Mouse (Mus musculus) erythroid progenitor cell, adult 5-6 weeks (primary cell): Measurements from ENCODE around the gene Znrf4. TPM values are rescaled to one million over a fixed set of nuclear protein-coding genes. Genes with fewer than 3 reads are reported as not detected.

Experiments
- ATAC-seq: replicated peaks from 2 replicates; pipeline ENCODE4 v1.8.0; 2016; ENCODE audit warnings: moderate number of reproducible peaks, mild to moderate bottlenecking, moderate TSS enrichment, inconsistent platforms; ENCODE audit not compliant: poor library complexity, low FRiP score, severe bottlenecking
- total RNA-seq, 2 experiments: library from RNA; stranded (forward) in 1 of 2; stranded (reverse) in 1 of 2; fragments of 150-400 nt in 1 of 2; fragments of 186-747, 209-891 nt in 1 of 2; gene quantifications; 2 replicates each; pipeline versions ENCODE4 v1.2.3 to v1.2.4; 2015 to 2017; ENCODE audit warnings: low replicate concordance in 2 of 2

The Znrf4 gene
- total RNA-seq, 2 experiments from 2014 or later: not detected

DNA sequence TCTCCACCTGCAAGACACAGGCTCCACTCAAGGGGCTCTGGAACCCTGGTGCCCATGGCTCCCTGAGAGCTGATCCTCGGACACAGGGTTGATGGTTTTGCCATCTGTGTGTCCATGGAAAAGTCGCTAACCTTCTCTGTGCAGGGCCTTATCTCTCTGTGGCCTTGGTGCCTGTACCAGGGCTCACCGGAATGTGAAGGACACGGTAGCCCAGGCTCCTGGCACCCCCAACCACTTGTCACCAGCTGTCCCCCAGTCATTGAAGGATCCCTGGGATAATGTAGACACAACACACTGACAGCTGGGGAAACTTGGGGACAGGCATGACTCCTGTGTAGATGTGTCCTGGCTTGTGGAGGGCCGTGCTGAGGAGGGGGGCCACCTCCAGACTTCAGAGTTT, 41.1 kb downstream of the Znrf4 start:
- no peak for ATAC-seq

DNA sequence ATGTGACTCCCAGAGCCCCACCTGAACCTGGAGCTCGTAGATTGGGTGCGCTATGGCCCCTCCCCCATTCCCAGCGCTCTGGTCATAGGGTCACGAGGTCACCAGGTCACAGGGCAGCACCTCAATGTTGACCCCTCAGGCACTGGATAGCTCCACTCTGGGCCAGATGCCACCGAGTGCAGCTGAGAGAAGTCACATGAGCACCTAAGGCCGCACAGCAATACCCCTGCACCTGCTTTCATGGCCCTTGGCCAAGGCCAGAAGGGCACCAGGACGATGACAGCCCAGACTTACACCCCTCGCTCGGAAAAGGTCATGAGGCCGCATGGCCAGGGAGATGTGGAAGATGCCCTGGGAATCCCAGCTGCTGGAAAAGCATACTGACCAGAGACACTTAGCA, 41.7 kb downstream of the Znrf4 start:
- ATAC-seq: no peak

DNA sequence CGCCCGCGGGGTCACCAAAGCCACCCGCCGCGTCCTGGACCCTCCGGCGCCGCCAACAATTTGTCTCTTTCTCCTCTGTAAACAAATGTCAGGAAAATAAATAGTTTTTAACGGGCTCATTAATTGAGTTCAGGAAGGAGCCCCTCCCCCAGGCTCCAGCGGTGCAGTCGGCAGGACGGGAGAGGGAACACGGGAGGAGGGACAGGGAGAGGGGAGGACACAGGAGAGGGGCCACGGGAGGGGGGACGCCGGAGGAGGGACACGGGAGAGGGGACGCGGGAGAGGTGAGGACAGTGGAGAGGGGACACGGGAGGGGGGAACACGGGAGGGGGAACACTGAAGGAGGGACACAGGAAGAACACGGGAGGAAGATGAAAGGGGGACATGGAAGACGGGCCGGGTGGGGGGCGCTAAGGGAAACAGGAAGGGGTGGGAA, 42.2 kb downstream of the Znrf4 start:
- ATAC-seq: no peak

DNA sequence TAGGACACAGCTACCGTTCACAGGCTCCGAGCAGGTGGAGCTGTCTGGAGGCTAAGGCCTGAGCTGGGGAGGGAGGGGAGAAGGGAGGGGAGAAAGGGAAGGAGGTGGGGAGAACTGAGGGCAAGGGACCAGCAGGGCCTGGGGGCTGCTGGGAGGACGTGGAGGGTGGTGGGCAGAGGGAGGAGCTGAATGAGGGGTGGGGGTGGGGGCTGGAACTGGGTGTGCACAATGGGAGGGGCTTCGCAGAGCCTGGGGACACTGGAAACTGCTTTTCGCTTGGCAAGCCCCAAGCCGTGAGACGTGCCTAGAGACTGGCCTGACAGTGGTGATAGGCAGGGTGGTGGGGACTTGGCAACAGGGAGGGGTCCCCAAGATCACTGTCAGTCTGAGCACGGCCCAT, 43.0 kb downstream of the Znrf4 start:
- ATAC-seq: no peak

DNA sequence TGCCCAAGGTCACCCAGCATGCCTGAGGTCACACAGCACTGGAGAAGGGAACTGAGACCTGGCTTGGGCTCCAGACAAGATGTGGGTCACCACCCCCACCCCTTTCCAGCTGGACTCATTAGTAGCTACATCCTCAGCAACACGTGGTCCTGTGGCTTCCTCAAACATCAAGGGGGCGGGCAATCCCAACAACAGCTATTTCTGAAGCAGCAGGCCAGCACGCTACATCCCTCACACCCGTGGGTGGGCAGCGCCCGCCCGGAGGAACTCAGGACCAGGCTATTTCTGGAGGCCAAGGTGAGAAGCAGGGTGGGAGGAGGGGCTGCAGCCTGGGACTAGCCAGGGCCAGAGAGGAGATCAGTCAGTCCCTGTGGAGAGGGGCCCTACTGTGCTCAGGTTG, 43.4 kb downstream of the Znrf4 start:
- ATAC-seq: no peak

DNA sequence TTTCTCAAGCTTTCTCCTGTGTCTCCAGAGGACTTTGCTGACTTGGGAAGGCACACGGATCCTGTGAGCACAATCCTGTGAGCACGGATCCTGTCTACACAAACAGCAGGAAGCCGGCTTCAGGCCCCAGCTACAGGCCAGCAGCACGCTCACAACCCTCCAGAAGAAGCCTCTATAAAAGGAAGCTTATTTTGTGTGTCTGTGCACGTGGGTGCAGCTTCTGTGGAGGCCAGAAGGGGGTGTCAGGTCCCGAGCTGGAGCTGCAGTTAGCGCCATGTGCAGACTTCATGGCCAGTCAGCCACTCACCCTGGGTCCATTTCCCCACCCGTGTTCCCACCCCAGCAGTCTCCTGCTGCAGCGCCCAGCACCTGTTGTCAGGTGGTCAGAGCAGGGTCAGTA, 43.9 kb downstream of the Znrf4 start:
- no peak for ATAC-seq

DNA sequence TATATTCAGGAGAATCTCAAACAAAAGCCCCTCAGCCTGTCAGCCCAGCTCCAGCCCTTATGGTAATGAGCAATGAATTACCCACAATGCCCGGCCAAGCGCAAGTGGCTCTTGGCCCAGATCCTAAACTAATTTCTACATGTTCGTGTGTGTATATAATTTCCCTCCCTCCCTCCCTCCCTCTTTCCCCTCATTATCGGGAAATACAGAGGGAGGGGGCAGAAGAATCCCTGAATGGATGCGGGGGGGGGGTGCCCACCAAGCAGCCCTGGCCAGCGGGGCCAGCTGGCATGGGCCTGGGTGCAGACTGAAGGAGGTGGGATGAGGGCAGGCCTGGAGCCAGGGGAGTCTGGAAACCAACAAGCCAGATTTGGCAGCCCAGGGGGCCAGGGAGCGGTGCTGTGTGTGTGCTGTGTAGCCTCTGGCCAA, 44.8 kb downstream of the Znrf4 start:
- ATAC-seq: no peak

DNA sequence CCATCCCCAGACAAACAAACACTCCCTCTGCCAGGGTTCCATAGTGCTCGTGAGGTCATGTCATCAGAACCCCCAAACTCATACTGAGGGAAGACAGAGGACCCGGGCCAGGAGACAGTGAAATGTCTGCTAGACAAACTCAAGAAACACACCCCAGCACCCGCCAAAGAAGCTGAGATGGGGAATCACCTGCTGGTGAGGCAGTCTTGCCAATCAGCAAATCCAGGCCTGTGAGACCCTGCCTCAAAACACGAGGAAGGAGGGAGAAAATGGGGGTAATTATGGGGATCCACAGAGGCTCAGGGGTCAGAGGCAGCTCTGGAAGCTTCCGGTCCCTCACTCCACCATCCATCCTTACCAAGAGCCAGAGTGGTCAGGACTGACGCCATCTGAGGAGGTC, 45.5 kb downstream of the Znrf4 start:
- no peak for ATAC-seq

DNA sequence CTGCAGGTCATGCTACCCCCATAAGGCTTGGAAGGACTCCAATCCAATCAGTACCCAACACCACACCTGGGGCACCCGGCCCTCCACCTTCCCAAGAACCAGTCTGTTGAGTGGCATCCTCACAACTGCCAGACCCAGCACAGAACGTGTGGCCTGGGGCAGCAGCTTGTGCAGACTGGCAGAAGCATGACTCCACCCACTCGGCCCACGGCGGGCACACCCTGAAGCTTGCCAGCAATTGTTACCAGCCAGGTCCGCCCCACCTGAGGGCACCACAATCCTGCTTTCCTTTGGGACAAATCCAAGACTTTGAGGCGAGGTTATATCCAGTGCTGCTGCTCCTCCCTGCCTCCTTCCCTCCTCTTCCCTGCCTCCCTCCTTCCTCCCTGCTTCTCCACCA, 47.4 kb downstream of the Znrf4 start:
- ATAC-seq: no peak

DNA sequence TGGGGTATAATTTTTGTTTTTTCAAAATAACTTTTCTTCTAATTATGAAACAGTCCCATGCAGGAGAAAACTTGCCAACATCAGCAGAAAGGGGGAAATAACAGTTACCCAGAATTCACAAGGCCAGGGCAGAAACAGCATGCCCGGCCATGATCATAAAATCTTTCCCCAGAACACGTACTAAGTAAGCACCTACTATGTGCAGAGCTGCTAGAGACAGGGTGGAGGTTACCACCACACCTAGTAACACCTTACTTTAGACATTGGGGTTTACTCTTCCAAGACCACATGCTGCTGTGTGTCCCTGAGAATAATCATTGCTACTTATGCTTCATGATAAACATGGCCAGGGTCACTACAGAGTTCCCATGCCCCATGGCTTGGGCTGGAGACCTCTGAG, 47.9 kb downstream of the Znrf4 start:
- no peak for ATAC-seq

DNA sequence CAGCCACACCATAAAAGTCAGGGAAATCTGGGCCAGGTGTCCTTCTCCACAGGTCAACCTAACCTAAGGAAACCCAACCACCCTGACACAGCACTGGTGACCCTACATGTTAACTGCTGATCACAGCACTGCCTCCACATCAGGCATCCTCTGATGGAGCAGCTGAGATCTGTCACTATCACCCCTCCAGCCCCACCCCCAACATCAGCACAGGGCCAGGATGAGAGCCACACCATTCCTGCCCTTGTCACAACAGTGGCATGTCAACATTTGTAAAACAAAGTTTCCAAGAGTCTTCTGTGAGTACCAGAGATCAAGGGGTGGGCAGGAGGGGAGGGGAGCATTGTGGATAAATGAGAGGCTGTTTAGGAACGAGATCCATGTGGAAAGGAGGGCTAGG, 48.7 kb downstream of the Znrf4 start:
- ATAC-seq: no peak

DNA sequence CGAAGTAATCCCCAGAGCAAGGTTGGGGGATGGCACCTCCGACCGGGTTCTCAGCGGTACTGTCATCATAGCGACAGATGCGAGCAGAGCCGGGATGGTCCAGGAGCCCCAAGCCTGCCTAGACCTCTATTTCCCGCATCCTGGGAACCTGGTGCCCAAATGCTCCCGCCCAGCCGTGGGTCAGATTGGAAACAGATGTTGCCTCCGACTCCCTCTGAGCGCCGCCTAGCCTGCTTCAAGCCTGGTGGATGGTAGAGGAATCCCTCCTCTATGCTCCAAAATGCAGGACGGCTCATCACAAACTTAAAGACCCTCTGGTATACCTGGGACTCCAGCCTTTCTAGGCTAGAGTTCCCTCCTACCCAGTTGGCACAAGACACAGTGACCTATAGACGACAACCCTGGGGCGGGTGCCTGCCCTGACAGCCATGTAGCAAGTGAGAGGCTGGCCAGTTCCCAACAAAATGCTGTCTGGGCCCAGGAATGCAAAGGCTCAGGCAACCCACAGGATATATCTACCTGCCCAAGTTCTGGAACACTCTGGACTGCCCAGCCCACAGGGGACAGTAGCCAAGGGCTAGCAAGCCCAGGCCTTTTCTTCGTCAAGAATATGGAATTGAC, 49.3 kb downstream of the Znrf4 start:
- ATAC-seq: no peak

DNA sequence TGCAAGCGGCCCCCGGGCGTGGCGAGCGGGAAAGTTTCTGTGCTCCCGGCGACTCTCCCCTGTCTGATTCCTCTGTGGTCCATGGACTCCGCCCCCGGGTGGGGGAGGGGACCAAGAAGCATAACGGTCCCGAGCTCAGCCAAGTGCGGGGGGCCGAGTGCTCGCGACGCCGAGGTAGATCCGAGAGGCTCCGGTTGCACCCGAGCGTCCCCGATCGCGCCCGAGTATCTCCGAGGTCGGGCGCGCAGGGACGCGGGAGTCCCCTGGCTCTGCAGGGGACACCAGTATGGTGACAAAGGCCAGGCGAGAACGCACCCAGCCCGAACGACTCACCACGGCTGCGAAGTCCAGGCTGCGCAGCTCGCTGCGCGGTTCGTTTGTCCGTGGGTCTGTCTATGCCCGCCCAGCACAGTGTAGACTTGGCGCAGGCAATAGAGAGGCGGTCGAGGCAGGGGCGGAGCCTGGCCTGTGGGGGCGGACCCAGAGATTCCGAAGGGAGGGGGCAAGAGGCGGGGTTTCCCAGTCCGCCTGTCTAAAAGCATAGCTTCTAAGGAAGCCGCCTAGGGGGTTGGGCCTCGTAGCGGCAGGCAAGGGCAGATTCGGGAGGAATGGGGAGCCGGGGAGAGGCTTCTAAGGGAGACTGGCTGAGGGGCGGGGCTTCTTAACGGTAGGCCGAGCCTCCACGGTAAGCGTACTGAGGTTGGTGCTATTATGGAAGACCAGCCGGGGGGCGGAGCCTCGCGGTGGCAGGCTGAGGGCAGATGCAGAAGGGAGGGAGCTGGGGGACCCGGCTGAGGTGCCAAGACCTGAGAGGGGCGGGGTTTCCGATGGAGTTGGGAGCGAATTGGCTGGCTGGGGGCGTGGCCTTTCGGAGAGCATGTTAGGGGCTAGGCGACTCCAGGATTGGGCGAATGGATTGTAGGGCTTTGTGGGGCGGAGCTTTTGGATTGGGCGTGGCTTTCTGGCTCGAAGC, 50.2 kb downstream of the Znrf4 start:
- peak; percentile 81 for ATAC-seq

Other genes starting within 250 kb of the Znrf4 start
- 4.0 and 4.6 TPM in 2 replicates for gene Ticam1, start 235.6 kb downstream of the Znrf4 start, total RNA-seq (2015; ENCODE audit: low replicate concordance)
- gene Ticam1, start 235.6 kb downstream of the Znrf4 start, total RNA-seq (2017; ENCODE audit: low replicate concordance): 1.4 and 2.6 TPM in 2 replicates
- 2.2 and 2.5 TPM in 2 replicates for gene Plin3, start 219.6 kb downstream of the Znrf4 start, total RNA-seq (2015; ENCODE audit: low replicate concordance)
- gene Plin3, start 219.6 kb downstream of the Znrf4 start, total RNA-seq (2017; ENCODE audit: low replicate concordance): 5.6 and 6.7 TPM in 2 replicates
- not detected in 2 replicates for gene Arrdc5, start 212.1 kb downstream of the Znrf4 start, total RNA-seq (2015; ENCODE audit: low replicate concordance)
- gene Arrdc5, start 212.1 kb downstream of the Znrf4 start, total RNA-seq (2017; ENCODE audit: low replicate concordance): not detected in 2 replicates
- gene Uhrf1, start 209.1 kb downstream of the Znrf4 start, total RNA-seq (2015; ENCODE audit: low replicate concordance): 86.9 and 122 TPM in 2 replicates
- gene Uhrf1, start 209.1 kb downstream of the Znrf4 start, total RNA-seq (2017; ENCODE audit: low replicate concordance): 178 and 179 TPM in 2 replicates
- gene Kdm4b, start 186.4 kb downstream of the Znrf4 start, total RNA-seq (2015; ENCODE audit: low replicate concordance): 3.4 and 18.0 TPM in 2 replicates
- gene Kdm4b, start 186.4 kb downstream of the Znrf4 start, total RNA-seq (2017; ENCODE audit: low replicate concordance): 3.4 and 8.5 TPM in 2 replicates
- gene Ptprs, start 35.9 kb downstream of the Znrf4 start, total RNA-seq (2015; ENCODE audit: low replicate concordance): 7.9 and 10.9 TPM in 2 replicates
- 2.1 and 4.7 TPM in 2 replicates for gene Ptprs, start 35.9 kb downstream of the Znrf4 start, total RNA-seq (2017; ENCODE audit: low replicate concordance)
- 6.1 TPM in 1 of 2 replicates, not detected in the other for gene Gm20219, start 42.0 kb upstream of the Znrf4 start, total RNA-seq (2015; ENCODE audit: low replicate concordance)
- gene Gm20219, start 42.0 kb upstream of the Znrf4 start, total RNA-seq (2017; ENCODE audit: low replicate concordance): 1.2 TPM in 1 of 2 replicates, not detected in the other
- gene Safb2, start 72.2 kb upstream of the Znrf4 start, total RNA-seq (2015; ENCODE audit: low replicate concordance): 107 and 153 TPM in 2 replicates
- 350 and 385 TPM in 2 replicates for gene Safb2, start 72.2 kb upstream of the Znrf4 start, total RNA-seq (2017; ENCODE audit: low replicate concordance)
- gene Safb, start 72.4 kb upstream of the Znrf4 start, total RNA-seq (2015; ENCODE audit: low replicate concordance): 120 and 141 TPM in 2 replicates
- gene Safb, start 72.4 kb upstream of the Znrf4 start, total RNA-seq (2017; ENCODE audit: low replicate concordance): 189 and 314 TPM in 2 replicates
- gene 2410015M20Rik, start 97.3 kb upstream of the Znrf4 start, total RNA-seq (2015; ENCODE audit: low replicate concordance): 21.8 and 29.9 TPM in 2 replicates
- gene 2410015M20Rik, start 97.3 kb upstream of the Znrf4 start, total RNA-seq (2017; ENCODE audit: low replicate concordance): 20.7 and 33.0 TPM in 2 replicates
- gene Rpl36, start 101.0 kb upstream of the Znrf4 start, total RNA-seq (2015; ENCODE audit: low replicate concordance): 298 and 344 TPM in 2 replicates
- gene Rpl36, start 101.0 kb upstream of the Znrf4 start, total RNA-seq (2017; ENCODE audit: low replicate concordance): 203 and 323 TPM in 2 replicates
- gene Lonp1, start 114.5 kb upstream of the Znrf4 start, total RNA-seq (2015; ENCODE audit: low replicate concordance): 3.6 and 4.2 TPM in 2 replicates
- 9.5 and 15.0 TPM in 2 replicates for gene Lonp1, start 114.5 kb upstream of the Znrf4 start, total RNA-seq (2017; ENCODE audit: low replicate concordance)
- not detected in 2 replicates for gene Catsperd, start 115.7 kb upstream of the Znrf4 start, total RNA-seq (2015; ENCODE audit: low replicate concordance)
- gene Catsperd, start 115.7 kb upstream of the Znrf4 start, total RNA-seq (2017; ENCODE audit: low replicate concordance): not detected in 2 replicates
- 51.1 and 73.9 TPM in 2 replicates for gene Ranbp3, start 160.9 kb upstream of the Znrf4 start, total RNA-seq (2015; ENCODE audit: low replicate concordance)
- gene Ranbp3, start 160.9 kb upstream of the Znrf4 start, total RNA-seq (2017; ENCODE audit: low replicate concordance): 72.9 and 77.2 TPM in 2 replicates
- gene Ndufa11, start 205.3 kb upstream of the Znrf4 start, total RNA-seq (2015; ENCODE audit: low replicate concordance): 46.5 and 90.1 TPM in 2 replicates
- gene Ndufa11, start 205.3 kb upstream of the Znrf4 start, total RNA-seq (2017; ENCODE audit: low replicate concordance): 54.2 and 67.9 TPM in 2 replicates
- 2.1 and 2.2 TPM in 2 replicates for gene Vmac, start 205.6 kb upstream of the Znrf4 start, total RNA-seq (2015; ENCODE audit: low replicate concordance)
- not detected in 2 replicates for gene Vmac, start 205.6 kb upstream of the Znrf4 start, total RNA-seq (2017; ENCODE audit: low replicate concordance)
- gene Nrtn, start 245.1 kb upstream of the Znrf4 start, total RNA-seq (2015; ENCODE audit: low replicate concordance): not detected in 2 replicates
- gene Nrtn, start 245.1 kb upstream of the Znrf4 start, total RNA-seq (2017; ENCODE audit: low replicate concordance): not detected in 2 replicates